Mouse (Mus musculus): Measurements from ENCODE around the gene Gm45337. TPM values are rescaled to one million over a fixed set of nuclear protein-coding genes. Genes with fewer than 3 reads are reported as not detected.
A peak's percentile ranks its signal among the peaks of the same experiment; 100 is the strongest.

Gm45337 gene
- polyA plus RNA-seq, 1 experiment from 2014 or later, result not detected

GRCm38 (mm10) chr7:142095183-142095931 is 49.0 kb downstream of the Gm45337 start, which contains the start of gene Dusp8:
TSS of gene Dusp8 (minus strand) at chr7:142095843.
- peak within 1 kb of the TSS; percentile 82 for H3K4me2 ChIP-seq (replicated peaks)
- H3K4me1 ChIP-seq (replicated peaks), result peaks cover 56% of the 10 kb centered on the region
- peak within 1 kb of the TSS; percentile 96 for H3K9ac ChIP-seq (replicated peaks)
- H3K4me3 ChIP-seq (replicated peaks), result peak within 1 kb of the TSS; percentile 77
- no peaks in the 10 kb centered on the region for H3K36me3 ChIP-seq
- H3K27ac ChIP-seq, result peak within 1 kb of the TSS; percentile 94
- peak; percentile 71 for ATAC-seq
- no peaks in the 10 kb centered on the region for H3K9me3 ChIP-seq
- H3K27me3 ChIP-seq, result peaks cover 11% of the 10 kb centered on the region
- WGBS, result under 1% methylated on average over 56 of the region's 63 CpGs

GRCm38 (mm10) chr7:142094301-142095143 is 49.9 kb downstream of the Gm45337 start:
- peak overlapping the region; percentile 94 for H3K27ac ChIP-seq
- peaks cover 64% of the 10 kb centered on the region for H3K4me1 ChIP-seq (replicated peaks)
- no peaks in the 10 kb centered on the region for H3K9me3 ChIP-seq
- peaks cover 11% of the 10 kb centered on the region for H3K27me3 ChIP-seq
- peak overlapping the region; percentile 96 for H3K9ac ChIP-seq (replicated peaks)
- peak overlapping the region; percentile 77 for H3K4me3 ChIP-seq (replicated peaks)
- H3K36me3 ChIP-seq, result peaks cover 5% of the 10 kb centered on the region; the same call in 1 of the 2 replicates
- peak; percentile 25 for ATAC-seq
- H3K4me2 ChIP-seq (replicated peaks), result peak overlapping the region; percentile 82
- WGBS, result under 1% methylated on average over 79 of the region's 89 CpGs

GRCm38 (mm10) chr7:142093696-142094240 is 50.6 kb downstream of the Gm45337 start:
- peak overlapping the region; percentile 82 for H3K4me2 ChIP-seq (replicated peaks)
- peaks cover 11% of the 10 kb centered on the region for H3K27me3 ChIP-seq
- peak overlapping the region; percentile 94 for H3K27ac ChIP-seq
- no peaks in the 10 kb centered on the region for H3K9me3 ChIP-seq
- peaks cover 7% of the 10 kb centered on the region; the same call in 1 of the 2 replicates for H3K36me3 ChIP-seq
- ATAC-seq, result no peak
- H3K4me3 ChIP-seq (replicated peaks), result peak overlapping the region; percentile 77
- peak overlapping the region; percentile 96 for H3K9ac ChIP-seq (replicated peaks)
- H3K4me1 ChIP-seq (replicated peaks), result peaks cover 71% of the 10 kb centered on the region
- WGBS, result 16% methylated on average over 6 of the region's 6 CpGs

Other genes with a start within 250 kb of the Gm45337 start
- 69.0 and 71.2 TPM in 2 replicates for gene Tollip, start 226.1 kb downstream of the Gm45337 start, polyA plus RNA-seq (2015; fragmentation: Nextera tagmentation; extraction: Ambion mirVana)
- gene Brsk2, start 194.9 kb downstream of the Gm45337 start, polyA plus RNA-seq (2015; fragmentation: Nextera tagmentation; extraction: Ambion mirVana), result 27.5 and 29.4 TPM in 2 replicates
- gene Mob2, start 83.5 kb downstream of the Gm45337 start, polyA plus RNA-seq (2015; fragmentation: Nextera tagmentation; extraction: Ambion mirVana), result 52.3 and 56.9 TPM in 2 replicates
- 66.0 and 69.1 TPM in 2 replicates for gene Dusp8, start 48.8 kb downstream of the Gm45337 start, polyA plus RNA-seq (2015; fragmentation: Nextera tagmentation; extraction: Ambion mirVana)
- gene Gm45618, start 23.9 kb downstream of the Gm45337 start, polyA plus RNA-seq (2015; fragmentation: Nextera tagmentation; extraction: Ambion mirVana), result 0.44 TPM in 1 of 2 replicates, not detected in the other
- gene Gm39115, start 8.6 kb downstream of the Gm45337 start, polyA plus RNA-seq (2015; fragmentation: Nextera tagmentation; extraction: Ambion mirVana), result not detected in 2 replicates
- not detected in 2 replicates for gene Gm29735, start 12.5 kb upstream of the Gm45337 start, polyA plus RNA-seq (2015; fragmentation: Nextera tagmentation; extraction: Ambion mirVana)
- gene Gm4553, start 21.1 kb upstream of the Gm45337 start, polyA plus RNA-seq (2015; fragmentation: Nextera tagmentation; extraction: Ambion mirVana), result not detected in 2 replicates
- gene Krtap5-2, start 31.4 kb upstream of the Gm45337 start, polyA plus RNA-seq (2015; fragmentation: Nextera tagmentation; extraction: Ambion mirVana), result not detected in 2 replicates
- not detected in 2 replicates for gene Gm10153, start 45.8 kb upstream of the Gm45337 start, polyA plus RNA-seq (2015; fragmentation: Nextera tagmentation; extraction: Ambion mirVana)
- gene Krtap5-3, start 56.8 kb upstream of the Gm45337 start, polyA plus RNA-seq (2015; fragmentation: Nextera tagmentation; extraction: Ambion mirVana), result not detected in 2 replicates
- gene Gm7579, start 67.3 kb upstream of the Gm45337 start, polyA plus RNA-seq (2015; fragmentation: Nextera tagmentation; extraction: Ambion mirVana), result not detected in 2 replicates
- gene Krtap5-5, start 85.4 kb upstream of the Gm45337 start, polyA plus RNA-seq (2015; fragmentation: Nextera tagmentation; extraction: Ambion mirVana), result not detected in 2 replicates
- not detected in 2 replicates for gene Gm40460, start 96.5 kb upstream of the Gm45337 start, polyA plus RNA-seq (2015; fragmentation: Nextera tagmentation; extraction: Ambion mirVana)
- gene Gm2431, start 113.7 kb upstream of the Gm45337 start, polyA plus RNA-seq (2015; fragmentation: Nextera tagmentation; extraction: Ambion mirVana), result not detected in 2 replicates
- not detected in 2 replicates for gene Gm4559, start 129.8 kb upstream of the Gm45337 start, polyA plus RNA-seq (2015; fragmentation: Nextera tagmentation; extraction: Ambion mirVana)
- gene Krtap5-1, start 152.5 kb upstream of the Gm45337 start, polyA plus RNA-seq (2015; fragmentation: Nextera tagmentation; extraction: Ambion mirVana), result not detected in 2 replicates
- gene Krtap5-4, start 158.9 kb upstream of the Gm45337 start, polyA plus RNA-seq (2015; fragmentation: Nextera tagmentation; extraction: Ambion mirVana), result not detected in 2 replicates
- gene Ifitm10, start 229.1 kb upstream of the Gm45337 start, polyA plus RNA-seq (2015; fragmentation: Nextera tagmentation; extraction: Ambion mirVana), result 1.9 and 2.3 TPM in 2 replicates
- not detected in 2 replicates for gene Gm49369, start 238.1 kb upstream of the Gm45337 start, polyA plus RNA-seq (2015; fragmentation: Nextera tagmentation; extraction: Ambion mirVana)
- 191 and 206 TPM in 2 replicates for gene Ctsd, start 243.4 kb upstream of the Gm45337 start, polyA plus RNA-seq (2015; fragmentation: Nextera tagmentation; extraction: Ambion mirVana)

All from midbrain, embryonic 13.5 days (tissue).